Mouse (Mus musculus) limb, embryonic 14.5 days (tissue): ENCODE measurements around the gene Casp6. TPM values are rescaled to one million over a fixed set of nuclear protein-coding genes. Genes with fewer than 3 reads are reported as not detected.

Experiments
- ATAC-seq: fragments of 200-750 bp; cut with Nextera tagmentation; 2 replicates; pipeline ENCODE4 v1.8.0; 2017; ENCODE audit warnings: low read depth, moderate number of reproducible peaks, moderate TSS enrichment; ENCODE audit not compliant: low FRiP score
- DNase-seq: peaks from one replicate; pipeline ENCODE4 v3.0.0-alpha.2; 2015; ENCODE audit warnings: low spot score
- H3K27ac ChIP-seq: fragments of 300-500 bp; sonication (generic); replicated peaks from 2 replicates; pipeline ENCODE4 v1.5.1; 2014; ENCODE audit warnings: low read depth, mild to moderate bottlenecking, low read length, moderate library complexity, mixed read lengths
- H3K27me3 ChIP-seq: fragments of 300-500 bp; sonication (generic); 2 replicates; pipeline ENCODE4 v1.6.1; 2014; ENCODE audit warnings: low read length, mixed read lengths; ENCODE audit not compliant: control insufficient read depth, insufficient read depth
- H3K36me3 ChIP-seq: fragments of 300-500 bp; sonication (generic); 2 replicates; pipeline ENCODE4 v1.6.1; 2014; ENCODE audit warnings: mild to moderate bottlenecking, low read length, moderate library complexity, mixed read lengths; ENCODE audit not compliant: control insufficient read depth, insufficient read depth
- H3K4me1 ChIP-seq: fragments of 300-500 bp; sonication (generic); 2 replicates; pipeline ENCODE4 v1.6.1; 2014; ENCODE audit warnings: antibody characterized with exemption, low read length, mixed read lengths; ENCODE audit not compliant: control insufficient read depth, insufficient read depth
- H3K4me2 ChIP-seq: fragments of 300-500 bp; sonication (generic); replicated peaks from 2 replicates; pipeline ENCODE4 v1.6.1; 2014; ENCODE audit warnings: low read depth, mild to moderate bottlenecking, low read length, moderate library complexity; ENCODE audit not compliant: severe bottlenecking
- H3K4me3 ChIP-seq: fragments of 300-500 bp; sonication (generic); replicated peaks from 2 replicates; pipeline ENCODE4 v1.5.1; 2014; ENCODE audit warnings: low read length
- H3K9ac ChIP-seq: fragments of 300-500 bp; sonication (generic); 2 replicates; pipeline ENCODE4 v1.6.1; 2014; ENCODE audit warnings: mild to moderate bottlenecking, low read depth, low read length, moderate library complexity; ENCODE audit not compliant: severe bottlenecking
- H3K9me3 ChIP-seq: fragments of 300-500 bp; sonication (generic); 2 replicates; pipeline ENCODE4 v1.6.1; 2016; ENCODE audit warnings: low read length; ENCODE audit not compliant: control insufficient read depth
- POLR2A ChIP-seq: fragments of 200-500 bp; IDR thresholded peaks from 2 replicates; pipeline ENCODE4 v1.8.0; 2012; ENCODE audit warnings: inconsistent platforms, mild to moderate bottlenecking, moderate library complexity, borderline replicate concordance; ENCODE audit not compliant: insufficient read depth, insufficient read length; ENCODE audit errors: extremely low read depth
- WGBS: fragments of 180-500 bp; shearing (Covaris S2); extraction: QIAGEN DNeasy Blood & Tissue Kit; methylation state at CpG from one replicate; pipeline ENCODE4 v1.1.7; 2014; 5-methylcytosine and 5-hydroxymethylcytosine counted together
- polyA plus RNA-seq, 2 experiments: library from polyadenylated mRNA; depleted of rRNA in 1 of 2; stranded (reverse) in 1 of 2; unstranded in 1 of 2; fragments of >200 nt; fragmentation: Nextera tagmentation in 1 of 2; extraction: Ambion mirVana in 1 of 2; gene quantifications; 2 replicates each; pipeline versions ENCODE4 v1.2.1 to v1.2.3; 2012 to 2014

Gene Casp6
- polyA plus RNA-seq, 2 experiments = 54.9 to 61.4 TPM

DNA sequence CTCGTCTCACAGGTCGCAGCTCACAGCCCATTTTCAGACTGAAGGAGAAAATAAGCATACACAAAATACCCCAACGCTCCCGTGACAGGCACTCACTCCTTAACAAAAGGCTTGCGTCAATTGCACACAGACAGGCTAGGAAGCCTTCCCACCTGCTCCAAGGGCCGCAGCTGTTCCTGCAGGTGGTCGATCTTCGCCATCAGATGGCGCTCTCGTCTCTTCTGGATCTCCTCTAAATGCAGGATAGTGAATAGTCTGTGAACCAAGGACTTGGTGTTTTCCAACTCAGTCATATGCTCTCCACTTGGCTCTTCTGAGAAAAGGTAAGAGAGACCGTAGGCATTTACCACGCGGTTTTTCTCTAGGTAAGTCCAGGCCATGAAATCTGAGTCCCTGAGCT lies 17.2 kb downstream of the Casp6 start:
- no peak for TF ChIP-seq POLR2A
- H3K4me2 ChIP-seq = no peak overlapping the region
- H3K27ac ChIP-seq = no peak overlapping the region
- no peak overlapping the region for H3K9ac ChIP-seq
- DNase-seq (peak; percentile 62), ATAC-seq (peak; percentile 65; the same call in 1 of the 2 replicates)
- no peak overlapping the region for H3K4me3 ChIP-seq
- no peaks in the 10 kb centered on the region for H3K4me1 ChIP-seq
- 10% methylated on average over 13 of the region's 13 CpGs for WGBS
- no peaks in the 10 kb centered on the region for H3K9me3 ChIP-seq
- H3K27me3 ChIP-seq = no peaks in the 10 kb centered on the region
- peaks cover 8% of the 10 kb centered on the region for H3K36me3 ChIP-seq

DNA sequence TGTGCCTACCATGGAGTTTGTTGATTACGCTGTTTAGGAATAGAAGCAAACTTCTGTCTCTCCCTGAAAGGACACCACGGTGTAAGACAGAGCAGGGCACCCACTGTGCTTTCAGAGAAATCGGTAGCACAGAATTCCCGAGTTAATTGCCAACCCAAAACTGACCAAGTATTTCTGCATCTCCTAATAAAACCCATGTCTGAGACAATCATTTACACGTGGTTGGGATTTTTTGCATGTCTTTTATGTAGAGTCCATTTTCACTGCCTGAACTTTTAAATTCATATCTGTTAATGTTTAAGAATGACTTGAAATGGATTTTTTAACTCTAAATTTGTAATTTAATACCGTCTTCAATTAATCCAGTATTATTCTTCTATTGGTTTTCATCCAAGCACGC lies 22.4 kb downstream of the Casp6 start:
- DNase-seq = no peak
- Histone ChIP-seq H3K4me2 (no peak overlapping the region), H3K4me1 (no peaks in the 10 kb centered on the region), H3K27ac (no peak overlapping the region), H3K36me3 (no peaks in the 10 kb centered on the region), H3K4me3 (no peak overlapping the region), H3K9ac (no peak overlapping the region), H3K9me3 (no peaks in the 10 kb centered on the region), H3K27me3 (no peaks in the 10 kb centered on the region)
- ATAC-seq = no peak
- 88% methylated on average over 7 of the region's 7 CpGs for WGBS
- TF ChIP-seq POLR2A = no peak

DNA sequence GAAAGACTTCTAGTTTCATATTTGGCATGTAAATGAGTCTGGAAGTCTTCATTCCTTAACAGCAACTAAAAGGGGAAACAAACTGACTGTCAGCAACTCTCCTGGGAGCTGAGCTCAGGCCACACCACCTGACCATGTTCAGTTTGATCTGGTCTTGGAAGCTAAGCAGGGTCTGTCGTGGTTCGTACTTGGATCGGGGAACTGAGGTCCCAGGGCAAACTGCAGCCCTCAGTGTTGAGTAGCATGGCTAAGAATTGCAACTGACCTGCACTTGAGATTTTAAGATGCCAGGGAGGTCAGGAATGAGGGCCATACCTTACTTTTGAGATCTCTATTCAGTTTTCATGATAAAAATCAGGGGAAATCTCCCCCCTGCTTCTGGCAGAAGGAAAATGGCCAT lies 24.6 kb downstream of the Casp6 start:
- DNase-seq (no peak), ATAC-seq (no peak)
- Histone ChIP-seq H3K36me3 (no peaks in the 10 kb centered on the region), H3K9me3 (no peaks in the 10 kb centered on the region), H3K4me3 (no peak overlapping the region), H3K9ac (no peak overlapping the region), H3K27ac (no peak overlapping the region), H3K4me2 (no peak overlapping the region), H3K27me3 (no peaks in the 10 kb centered on the region), H3K4me1 (no peaks in the 10 kb centered on the region)
- WGBS = 92% methylated on average over 3 of the region's 3 CpGs
- no peak for TF ChIP-seq POLR2A

DNA sequence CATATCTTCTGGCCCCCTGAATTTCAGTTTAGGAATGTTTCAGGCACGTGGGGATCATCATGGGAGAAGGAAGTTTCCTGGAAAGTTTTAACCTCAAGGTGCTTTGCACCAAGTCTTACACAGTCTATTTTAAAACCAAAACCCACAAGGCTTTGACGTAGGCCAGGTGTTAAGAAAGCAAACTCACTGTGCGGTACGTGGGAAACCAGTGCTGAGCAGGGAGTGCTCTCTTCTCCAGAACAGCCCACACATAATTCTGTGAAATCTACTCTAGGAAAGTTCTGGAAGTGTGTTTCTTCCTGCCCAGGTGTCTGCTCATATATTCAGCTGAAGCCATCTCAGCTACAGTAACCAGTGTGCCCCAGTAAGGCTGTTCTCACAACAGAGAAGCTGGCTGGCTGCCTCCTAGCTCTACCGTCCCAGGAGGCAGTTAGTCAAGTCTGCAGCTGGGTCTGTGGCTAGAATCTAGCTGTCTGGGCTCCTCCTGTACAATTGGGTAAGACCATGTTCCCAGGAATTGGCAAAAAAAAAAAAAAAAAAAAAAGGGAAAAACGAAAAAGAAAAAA lies 29.1 kb downstream of the Casp6 start:
- H3K9me3 ChIP-seq = no peaks in the 10 kb centered on the region
- DNase-seq = peak; percentile 9
- H3K27me3 ChIP-seq = no peaks in the 10 kb centered on the region
- WGBS = 55% methylated on average over 6 of the region's 6 CpGs
- ATAC-seq = no peak; the same call in 1 of the 2 replicates
- no peak overlapping the region for H3K4me2 ChIP-seq
- no peak for TF ChIP-seq POLR2A
- no peak overlapping the region for H3K27ac ChIP-seq
- H3K4me3 ChIP-seq = no peak overlapping the region
- H3K4me1 ChIP-seq = no peaks in the 10 kb centered on the region
- no peaks in the 10 kb centered on the region for H3K36me3 ChIP-seq
- no peak overlapping the region for H3K9ac ChIP-seq

DNA sequence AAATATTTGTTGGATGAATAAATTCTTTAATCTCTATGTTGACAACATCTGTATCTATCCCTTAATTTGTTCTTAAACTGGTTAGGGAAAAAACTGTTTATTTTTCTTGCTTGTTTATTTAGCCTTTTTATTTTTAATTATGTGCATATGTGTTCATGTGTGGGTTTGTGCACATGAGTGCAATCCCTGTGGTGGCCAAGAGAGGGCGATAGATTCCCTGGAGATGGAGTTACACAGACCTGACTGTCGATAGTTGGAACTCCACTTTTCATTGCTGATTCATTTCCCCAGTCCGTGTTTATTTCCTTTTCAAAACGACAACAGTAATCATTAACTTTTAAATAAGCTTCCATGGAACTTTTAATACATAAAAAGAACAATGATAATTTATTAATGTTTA lies 31.2 kb downstream of the Casp6 start:
- WGBS = 51% methylated on average over 4 of the region's 4 CpGs
- DNase-seq (no peak), ATAC-seq (no peak)
- Histone ChIP-seq H3K27ac (no peak overlapping the region), H3K27me3 (no peaks in the 10 kb centered on the region), H3K4me2 (no peak overlapping the region), H3K4me3 (no peak overlapping the region), H3K9ac (no peak overlapping the region), H3K4me1 (no peaks in the 10 kb centered on the region; the same call in 1 of the 2 replicates), H3K36me3 (no peaks in the 10 kb centered on the region), H3K9me3 (no peaks in the 10 kb centered on the region)
- no peak for TF ChIP-seq POLR2A

DNA sequence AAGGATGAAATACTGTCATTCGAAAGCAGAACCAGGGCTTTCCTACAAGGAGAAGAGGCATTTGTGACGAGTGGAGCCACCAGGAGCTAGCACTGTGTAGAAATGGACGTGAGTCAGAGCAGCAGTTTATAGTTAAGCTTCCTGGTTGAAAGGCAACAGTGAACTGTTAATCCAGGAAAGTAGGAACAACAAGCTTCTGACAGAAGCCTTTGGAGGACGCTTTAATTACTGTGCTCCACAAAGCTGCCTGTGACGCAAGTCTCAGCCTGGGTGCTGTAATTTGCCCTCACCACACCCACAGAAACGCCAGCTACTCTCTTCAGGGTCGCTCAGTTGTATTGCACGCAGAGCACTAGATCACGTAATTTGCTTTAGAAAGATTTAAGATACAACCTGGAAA lies 35.3 kb downstream of the Casp6 start:
- Histone ChIP-seq H3K27me3 (no peaks in the 10 kb centered on the region), H3K9ac (no peak overlapping the region), H3K4me1 (no peaks in the 10 kb centered on the region; the same call in 1 of the 2 replicates), H3K27ac (no peak overlapping the region), H3K4me3 (no peak overlapping the region), H3K9me3 (no peaks in the 10 kb centered on the region), H3K4me2 (no peak overlapping the region), H3K36me3 (no peaks in the 10 kb centered on the region)
- ATAC-seq (no peak), DNase-seq (no peak)
- TF ChIP-seq POLR2A = no peak
- WGBS = 35% methylated on average over 9 of the region's 9 CpGs
